Mouse (Mus musculus) ES-CJ7 (cell line): ENCODE data around the gene Il19.

Source experiments
- DNase-seq: peaks from one replicate; pipeline ENCODE4 v3.0.0; 2011; ENCODE audit warnings: low read depth, low spot score

Gene Il19

GRCm38 (mm10) chr1:130940065-130940687 lies at the start of gene Il19:
TSS of gene Il19 (minus strand) at chr1:130940115.
- DNase-seq: no peak

DNA sequence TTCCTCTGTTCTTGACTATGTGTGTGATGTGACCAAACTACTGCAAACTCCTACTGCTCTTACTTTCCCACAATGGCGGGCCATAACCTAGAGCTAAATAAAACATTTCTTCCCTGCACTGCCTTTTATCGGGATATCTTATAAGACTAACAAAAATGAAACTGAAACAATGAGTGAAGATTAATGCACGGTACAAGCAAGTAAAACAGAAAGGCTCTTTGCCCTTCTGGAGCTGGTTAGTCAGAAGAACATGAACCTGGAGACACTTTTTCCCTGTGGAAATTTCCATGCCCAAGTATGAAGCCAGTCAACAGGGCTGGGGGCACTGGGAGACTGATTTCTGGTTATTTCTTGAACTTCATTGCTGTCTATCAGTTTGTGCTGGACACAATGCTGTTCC lies 49.4 kb upstream of the Il19 start:
- DNase-seq: no peak

DNA sequence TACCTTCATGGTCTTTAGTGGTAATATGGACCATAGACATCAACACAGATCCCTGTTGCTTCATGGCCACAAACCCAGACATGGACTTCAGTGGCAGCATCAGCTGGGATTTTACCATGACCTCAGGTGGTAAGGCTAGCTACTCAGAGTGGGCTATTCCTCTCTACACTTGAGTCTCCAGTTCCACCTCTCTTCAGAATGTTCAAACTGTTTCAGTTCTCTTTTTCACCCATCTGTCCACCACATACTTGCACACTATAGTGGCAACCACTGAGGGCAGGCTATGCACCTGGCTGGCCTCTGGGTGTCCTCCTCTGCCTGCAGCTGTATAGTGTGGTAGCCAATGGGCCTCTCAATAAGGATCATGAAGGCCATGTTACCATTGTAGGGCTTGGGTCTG lies 47.5 kb upstream of the Il19 start:
- no peak for DNase-seq

DNA sequence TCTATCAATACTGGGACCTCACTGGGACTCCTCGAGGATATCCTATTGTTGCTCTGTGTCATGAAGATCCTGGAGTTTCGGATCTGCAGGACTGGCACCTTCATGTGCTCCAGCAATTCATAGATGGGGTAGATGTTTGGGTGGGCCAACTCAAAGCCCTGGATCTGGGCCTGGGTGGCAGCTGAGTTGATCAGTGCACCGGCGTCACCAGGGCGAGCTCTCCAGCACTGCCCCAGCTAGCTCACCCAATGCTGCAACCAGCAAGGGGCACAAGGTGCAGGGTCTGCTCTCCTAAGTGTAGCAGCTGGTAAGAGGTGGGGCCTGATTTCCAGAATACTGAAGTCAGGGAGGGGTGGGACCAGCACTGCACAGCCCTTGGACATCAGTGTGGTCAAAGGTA lies 47.1 kb upstream of the Il19 start:
- no peak for DNase-seq

- peak; percentile 25 for DNase-seq
Observed at GRCm38 (mm10) chr1:130984441-130984840, 44.5 kb upstream of the Il19 start.

DNA sequence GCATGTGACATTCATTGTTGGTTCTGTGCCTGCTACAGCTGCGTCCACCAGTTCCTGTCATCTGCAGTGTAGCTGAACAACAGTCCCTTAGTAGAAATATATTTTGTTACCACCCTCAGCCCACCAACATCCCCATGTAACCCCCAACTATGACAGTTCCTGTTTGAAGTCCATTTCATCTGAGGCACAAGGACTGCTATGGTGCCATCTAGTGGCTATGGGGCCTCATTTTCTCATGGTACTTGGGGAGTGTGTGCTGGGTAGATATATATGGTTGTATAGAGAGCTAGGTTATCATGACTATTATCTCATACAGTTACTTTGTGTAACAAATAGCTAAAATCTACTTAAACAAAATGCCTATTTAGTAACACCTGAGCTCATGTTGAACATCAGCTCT lies 39.5 kb upstream of the Il19 start:
- peak; percentile 29 for DNase-seq

DNA sequence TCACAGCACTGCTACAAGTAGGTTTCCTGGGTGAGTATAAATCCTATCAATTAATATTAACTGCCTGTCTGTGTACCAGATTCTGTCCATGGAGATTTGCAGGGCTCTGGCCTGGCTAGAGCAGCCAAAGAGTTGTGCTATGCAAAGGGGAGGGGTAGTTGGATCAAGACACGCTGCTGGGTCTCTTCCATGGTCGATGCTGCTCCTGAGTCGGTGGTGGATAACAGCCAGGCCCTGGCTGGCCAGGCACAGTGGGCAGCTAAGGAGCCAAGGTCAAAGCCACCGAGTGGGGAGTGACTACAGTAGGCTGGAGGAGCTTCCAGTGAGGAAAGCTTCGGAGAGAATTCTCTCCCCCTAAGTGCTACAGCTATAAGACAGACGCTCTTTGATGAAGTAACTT lies 24.0 kb upstream of the Il19 start:
- no peak for DNase-seq

DNA sequence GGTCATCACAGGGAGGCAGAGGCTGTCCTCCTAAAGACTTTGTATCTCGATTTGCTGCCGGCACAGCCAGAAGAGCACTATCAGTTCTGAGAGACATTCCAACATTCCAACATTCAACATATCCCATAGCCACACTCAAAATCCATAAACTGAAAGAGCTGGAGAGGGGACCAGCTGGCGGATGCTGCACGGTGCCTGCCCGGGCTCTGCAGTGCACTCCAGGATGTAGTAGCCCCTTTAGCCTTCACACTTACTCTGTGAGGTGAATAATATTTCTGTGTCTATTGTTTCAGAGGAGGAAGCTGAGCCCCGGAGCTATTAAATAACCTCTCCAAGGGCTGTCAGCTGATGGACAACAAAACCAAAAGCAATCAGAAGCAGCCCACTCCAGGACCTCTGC lies 7.0 kb upstream of the Il19 start:
- DNase-seq: no peak

DNA sequence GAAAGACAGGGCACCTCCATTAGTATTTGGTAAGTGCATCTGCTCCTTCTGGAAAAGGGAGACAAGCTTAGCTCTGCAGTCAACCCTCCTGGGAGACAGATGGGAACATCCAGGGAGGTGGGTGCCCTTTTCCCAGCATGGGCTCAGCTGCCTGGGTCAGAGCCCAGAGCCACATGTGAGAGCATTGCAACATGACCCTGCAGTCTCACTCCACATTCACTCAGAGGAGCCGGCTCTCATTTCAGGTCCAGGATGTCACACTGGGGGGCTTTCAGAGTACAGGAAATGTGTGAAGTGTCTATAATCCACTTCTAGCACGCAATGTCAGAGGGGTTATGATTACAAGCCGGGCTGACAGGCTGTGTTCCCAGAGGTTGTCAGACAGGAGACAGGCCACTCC lies 1.9 kb upstream of the Il19 start:
- no peak for DNase-seq

GRCm38 (mm10) chr1:130938192-130938591 lies 1.7 kb downstream of the Il19 start:
- DNase-seq: no peak

- DNase-seq: no peak
Observed at GRCm38 (mm10) chr1:130937170-130937569, 2.7 kb downstream of the Il19 start.

DNA sequence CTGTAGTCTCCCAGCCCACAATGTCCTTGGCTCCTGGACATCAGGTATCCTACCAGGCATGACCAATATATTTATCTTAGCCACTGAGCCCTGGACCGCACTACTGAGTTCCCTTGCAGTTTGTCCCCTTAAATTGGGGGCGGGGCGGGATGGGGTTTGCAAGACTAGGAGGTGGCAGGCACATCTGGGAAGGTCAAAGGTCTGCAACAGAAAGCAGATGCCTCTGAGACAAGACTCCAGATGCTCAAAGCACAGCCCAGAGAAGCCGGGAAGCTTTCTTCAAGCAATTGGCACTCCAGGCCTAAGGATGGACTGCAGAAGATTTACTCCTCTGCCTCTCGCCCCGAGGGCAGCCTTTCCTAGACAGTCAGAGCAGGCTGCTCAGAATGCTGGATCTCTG lies 3.6 kb downstream of the Il19 start:
- no peak for DNase-seq

DNA sequence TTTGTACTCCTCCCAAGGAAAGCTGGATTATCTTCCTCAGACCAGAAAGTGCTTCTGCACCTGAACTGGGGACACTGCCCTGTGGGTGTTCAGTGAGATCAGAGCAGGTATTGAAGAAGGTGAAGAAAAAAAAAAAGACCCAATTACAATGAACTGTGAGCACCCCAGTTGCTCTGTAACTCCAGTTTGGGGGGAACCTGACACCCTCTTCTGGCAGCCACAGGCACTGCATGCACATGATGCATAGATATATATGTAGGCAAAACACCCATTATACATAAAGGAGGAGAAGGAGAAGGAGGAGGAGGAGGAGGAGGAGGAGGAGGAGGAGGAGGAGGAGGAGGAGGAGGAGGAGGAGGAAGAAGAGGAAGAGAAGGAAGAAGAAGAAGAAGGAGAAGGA lies 13.4 kb downstream of the Il19 start:
- DNase-seq: peak; percentile 26

GRCm38 (mm10) chr1:130918323-130918980 lies 21.5 kb downstream of the Il19 start:
- no peak for DNase-seq

GRCm38 (mm10) chr1:130911401-130912010 lies 28.4 kb downstream of the Il19 start, which contains the start of gene Il20:
TSS of gene Il20 (minus strand) at chr1:130911451.
- no peak for DNase-seq

GRCm38 (mm10) chr1:130902505-130902904 lies 37.4 kb downstream of the Il19 start:
- DNase-seq: no peak

GRCm38 (mm10) chr1:130894468-130894867 lies 45.4 kb downstream of the Il19 start:
- no peak for DNase-seq

DNA sequence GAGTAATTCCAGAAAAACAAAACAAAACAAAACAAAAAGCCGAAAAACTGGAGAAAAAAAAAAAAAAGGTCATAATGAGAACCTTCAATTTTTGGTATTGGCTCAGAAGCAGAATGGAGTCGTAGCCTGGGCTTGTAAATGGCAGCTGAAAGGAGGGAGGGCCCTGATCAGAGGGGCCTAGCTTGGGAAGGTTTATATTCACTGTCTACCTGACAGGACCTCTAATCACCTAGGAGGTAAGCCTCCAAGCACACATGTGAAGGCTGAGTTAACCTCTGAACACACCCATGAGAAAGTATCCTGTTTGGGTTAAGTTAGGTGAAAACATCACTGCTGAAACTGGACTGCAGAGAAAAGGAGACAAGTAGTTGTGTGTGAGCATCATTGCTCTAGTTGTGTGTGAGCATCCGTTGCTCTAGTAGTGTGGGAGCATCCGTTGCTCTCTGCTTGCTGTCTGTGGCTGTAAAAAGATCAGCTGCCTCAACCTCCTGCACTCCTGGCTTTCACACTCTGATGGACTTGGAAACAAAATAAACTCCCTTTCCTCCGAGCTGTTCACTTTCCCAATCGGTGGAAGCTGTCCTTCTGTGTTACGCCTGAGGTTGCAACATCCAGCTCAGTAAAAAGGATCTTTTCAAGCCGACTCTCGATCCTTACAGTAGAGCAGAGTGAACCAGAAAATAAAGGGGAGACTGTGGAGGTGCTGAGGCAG lies 46.4 kb downstream of the Il19 start:
- DNase-seq: no peak

GRCm38 (mm10) chr1:130892446-130892845 lies 47.5 kb downstream of the Il19 start:
- DNase-seq: no peak

DNA sequence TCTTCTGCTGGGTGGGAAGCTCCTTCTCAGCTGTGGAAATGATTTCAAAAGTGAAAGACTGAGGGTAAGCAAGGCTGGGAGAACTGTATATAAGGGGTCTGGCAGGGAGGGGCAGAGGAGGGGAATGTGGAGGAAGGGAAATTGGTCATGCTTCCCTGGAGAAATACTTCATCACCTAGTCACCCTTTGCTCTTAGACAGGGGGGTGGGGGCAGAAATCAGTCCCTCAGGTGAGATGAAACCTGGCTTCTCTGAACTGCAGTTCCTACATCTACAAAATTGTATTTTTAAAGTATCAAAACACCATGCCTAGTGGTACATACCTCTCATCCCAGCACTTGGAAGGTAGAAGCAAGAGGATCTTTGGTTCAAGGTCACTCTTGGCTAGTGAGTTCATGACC lies 52.6 kb downstream of the Il19 start, which contains the start of gene Il24:
Gene Il24, minus strand, starts transcription at position 101 of the 400 bp plus-strand sequence.
- no peak for DNase-seq

GRCm38 (mm10) chr1:130883146-130883545 lies 56.8 kb downstream of the Il19 start:
- no peak for DNase-seq
